In genomic region chr11:32454800-32455506, GRCm38 (mm10) we compare ENCODE assay signal across 8 mouse cellular contexts. TPM values are rescaled to one million over a fixed set of nuclear protein-coding genes. Genes with fewer than 3 reads are reported as not detected.
DNase-seq lines count a peak whose midpoint lies in the region; ATAC-seq and TF ChIP-seq lines count a peak whose summit lies in the region.

TSS of gene Ubtd2 (plus strand) at chr11:32455370.

- no peak for TF ChIP-seq POLR2A in ES-Bruce4 (IDR thresholded peaks at IDR 0.05; ENCODE audit: insufficient read depth, low read length)

- H3K4me3 ChIP-seq in ES-Bruce4 (ENCODE audit: low read depth, low read length), result peak within 1 kb of the TSS; percentile 84
- H3K4me3 ChIP-seq in forebrain, embryonic 14.5 days (ENCODE audit: low read depth, low read length), result peak within 1 kb of the TSS; percentile 94
- H3K4me3 ChIP-seq in neural tube, embryonic 15.5 days (replicated peaks), result peak within 1 kb of the TSS; percentile 89

- H3K27me3 ChIP-seq in ES-Bruce4 (ENCODE audit: control insufficient read depth, insufficient read depth, low read length, poor library complexity, severe bottlenecking), result peaks cover 2% of the 10 kb centered on the region
- H3K27me3 ChIP-seq in forebrain, embryonic 14.5 days (replicated peaks; ENCODE audit: control insufficient read depth, insufficient read depth, low read length), result no peaks in the 10 kb centered on the region
- no peaks in the 10 kb centered on the region for H3K27me3 ChIP-seq in neural tube, embryonic 15.5 days (replicated peaks)

- ATAC-seq in cerebellum, adult (ENCODE audit: insufficient number of reproducible peaks, low FRiP score, low TSS enrichment), result peak; percentile 95
- peak; percentile 98 for ATAC-seq in forebrain, embryonic 14.5 days
- peak; percentile 98 for ATAC-seq in neural tube, embryonic 15.5 days (ENCODE audit: low FRiP score)

- no peaks in the 10 kb centered on the region for H3K4me1 ChIP-seq in ES-Bruce4 (ENCODE audit: control insufficient read depth, insufficient read depth, low read length)
- H3K4me1 ChIP-seq in forebrain, embryonic 14.5 days (ENCODE audit: control insufficient read depth, insufficient read depth, low read length), result peaks cover 13% of the 10 kb centered on the region; the same call in 1 of the 2 replicates
- H3K4me1 ChIP-seq in neural tube, embryonic 15.5 days, result peaks cover 29% of the 10 kb centered on the region

- DNase-seq in forebrain, embryonic 14.5 days (ENCODE audit: low spot score), result peak; percentile 97
- peak; percentile 99 for DNase-seq in heart, postnatal 14 days
- DNase-seq in layer of hippocampus, adult 11-12 months (ENCODE audit: low spot score), result peak; percentile 96
- peak; percentile 97 for DNase-seq in lung, adult 18-20 months
- DNase-seq in testis, postnatal 14 days (ENCODE audit: low spot score), result peak; percentile 98

- peak within 1 kb of the TSS; percentile 97 for H3K9ac ChIP-seq in ES-Bruce4 (ENCODE audit: low read depth, poor library complexity, severe bottlenecking)
- H3K9ac ChIP-seq in forebrain, embryonic 14.5 days (ENCODE audit: low read length), result peak within 1 kb of the TSS; percentile 96
- peak within 1 kb of the TSS; percentile 93 for H3K9ac ChIP-seq in neural tube, embryonic 15.5 days (replicated peaks)

- under 1% methylated on average over 78 of the region's 86 CpGs for WGBS in forebrain, embryonic 14.5 days
- 0% methylated on average over 58 of the region's 86 CpGs for WGBS in neural tube, embryonic 15.5 days

- TF ChIP-seq EP300 in ES-Bruce4 (IDR thresholded peaks at IDR 0.05; ENCODE audit: insufficient read depth, low read depth, low read length), result 0 out of 2 replicates have a peak, but pooled peaks have one; percentile 13

- H3K9me3 ChIP-seq in ES-Bruce4 (replicated peaks; ENCODE audit: control insufficient read depth, insufficient read depth, low read length, poor library complexity, severe bottlenecking), result no peaks in the 10 kb centered on the region
- H3K9me3 ChIP-seq in forebrain, embryonic 14.5 days (replicated peaks; ENCODE audit: control insufficient read depth, low read length), result no peaks in the 10 kb centered on the region
- no peaks in the 10 kb centered on the region for H3K9me3 ChIP-seq in neural tube, embryonic 15.5 days (replicated peaks)

- H3K27ac ChIP-seq in ES-Bruce4 (ENCODE audit: insufficient read depth, low read length), result no peak within 1 kb of the TSS
- peak within 1 kb of the TSS; percentile 96 for H3K27ac ChIP-seq in forebrain, embryonic 14.5 days (ENCODE audit: low read depth, low read length)
- peak within 1 kb of the TSS; percentile 98 for H3K27ac ChIP-seq in neural tube, embryonic 15.5 days (replicated peaks)

- intact Hi-C loops in heart, postnatal 14 days (cut with DNase I), result loop anchor here (5.0 kb wide), 3 partner anchors 37 to 257 kb away; no protein-coding TSS in a partner anchor

- peak within 1 kb of the TSS; percentile 69 for H3K4me2 ChIP-seq in forebrain, embryonic 14.5 days (ENCODE audit: low read length)
- H3K4me2 ChIP-seq in neural tube, embryonic 15.5 days, result peak within 1 kb of the TSS; percentile 94

- no peak for TF ChIP-seq CTCF in ES-Bruce4 (IDR thresholded peaks at IDR 0.05; ENCODE audit: low read depth, low read length)

- no peaks in the 10 kb centered on the region for H3K36me3 ChIP-seq in ES-Bruce4 (ENCODE audit: control insufficient read depth, insufficient read depth, low read length, poor library complexity, severe bottlenecking)
- H3K36me3 ChIP-seq in forebrain, embryonic 14.5 days (ENCODE audit: control insufficient read depth, insufficient read depth, low read length), result no peaks in the 10 kb centered on the region
- H3K36me3 ChIP-seq in neural tube, embryonic 15.5 days, result no peaks in the 10 kb centered on the region

RNA-seq across cellular contexts. Expression of gene Ubtd2, which starts in this region (rescaled TPM):
- 25.1 and 25.9 TPM in 2 replicates for polyA plus RNA-seq in ES-Bruce4 (2011; ENCODE audit: insufficient read depth, insufficient read length, low read depth, missing spikeins)
- polyA plus RNA-seq in forebrain, embryonic 14.5 days (2014; fragmentation: Nextera tagmentation; extraction: Ambion mirVana), result 71.7 and 76.2 TPM in 2 replicates
- total RNA-seq in heart, postnatal 14 days (2021), result 10 to 100 TPM; 10.9 to 11.8 TPM
- polyA plus RNA-seq in neural tube, embryonic 15.5 days (2015; fragmentation: Nextera tagmentation; extraction: Ambion mirVana), result 34.9 and 38.5 TPM in 2 replicates
